Mouse (Mus musculus): ENCODE results near the gene Trim58. TPM values are rescaled to one million over a fixed set of nuclear protein-coding genes. Genes with fewer than 3 reads are reported as not detected.

Trim58 gene
- not detected in 2 replicates for polyA plus RNA-seq (2015; fragmentation: Nextera tagmentation; extraction: Ambion mirVana)

DNA sequence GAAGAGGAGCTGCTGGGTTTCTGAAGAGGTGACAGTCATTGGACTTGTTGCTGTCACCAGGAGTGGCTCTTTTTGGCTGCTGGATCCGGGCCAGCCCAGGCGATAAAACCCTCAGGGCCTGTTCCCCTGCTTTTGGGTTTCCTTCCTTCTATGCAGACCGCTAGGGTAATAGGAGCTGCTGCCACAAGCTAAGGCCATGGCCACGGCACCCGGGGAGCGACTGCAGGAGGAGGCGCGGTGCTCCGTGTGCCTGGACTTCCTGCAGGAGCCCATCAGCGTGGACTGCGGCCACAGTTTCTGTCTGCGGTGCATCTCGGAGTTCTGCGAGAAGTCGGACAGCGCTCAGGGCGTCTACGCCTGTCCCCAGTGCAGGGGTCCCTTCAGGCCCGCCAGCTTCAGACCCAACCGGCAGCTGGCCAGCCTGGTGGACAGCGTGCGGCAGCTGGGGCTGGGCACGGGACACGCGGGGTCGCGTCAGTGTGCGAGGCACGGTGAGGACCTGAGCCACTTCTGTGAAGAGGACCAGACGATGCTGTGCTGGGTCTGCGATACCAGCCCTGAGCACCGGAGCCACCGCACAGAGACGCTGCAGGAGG is at the start of gene Trim58:
Trim58 (plus strand) TSS at position 194 of the 596 bp plus-strand sequence.
- TF ChIP-seq CTCF (IDR thresholded peaks at IDR 0.05; ENCODE audit: low read depth) = no peak
- Histone ChIP-seq H3K27me3 (replicated peaks; ENCODE audit: control insufficient read depth, insufficient read depth, low read length) (peaks cover 55% of the 10 kb centered on the region), H3K4me2 (replicated peaks; ENCODE audit: low read depth) (peak within 1 kb of the TSS; percentile 56), H3K4me3 (ENCODE audit: low read depth, low read length) (peak within 1 kb of the TSS; percentile 26), H3K27ac (ENCODE audit: low read depth, low read length) (no peak within 1 kb of the TSS), H3K9ac (ENCODE audit: low read depth, low read length) (no peak within 1 kb of the TSS), H3K9me3 (ENCODE audit: control insufficient read depth) (no peaks in the 10 kb centered on the region), H3K36me3 (ENCODE audit: control insufficient read depth, insufficient read depth) (no peaks in the 10 kb centered on the region), H3K4me1 (replicated peaks; ENCODE audit: control insufficient read depth, insufficient read depth, low read length) (0 out of 2 replicates have a peak, but pooled peaks cover 5% of the 10 kb centered on the region)
- 6% methylated on average over 34 of the region's 34 CpGs for WGBS
- ATAC-seq = 0 out of 2 replicates have a peak, but pooled peaks have one; percentile 22

DNA sequence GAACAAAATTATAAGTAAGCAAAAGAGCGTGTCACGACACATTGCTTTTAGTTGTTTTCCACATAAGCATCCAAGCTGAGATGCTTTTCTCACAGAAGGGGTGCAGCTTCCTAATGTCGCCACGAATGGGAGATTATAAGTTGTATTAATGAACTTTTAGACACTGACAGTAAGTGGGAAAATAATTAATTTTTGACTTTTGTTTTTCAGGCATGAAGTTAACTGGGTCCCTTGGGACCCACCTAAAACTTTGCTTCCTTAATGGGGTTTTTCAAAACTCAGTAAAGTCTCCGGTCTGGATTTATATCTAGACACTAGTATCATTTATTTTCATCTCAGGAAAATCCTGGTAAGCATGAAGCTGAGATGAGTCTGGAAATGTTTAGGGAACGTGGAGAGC is 45.5 kb upstream of the Trim58 start, which contains the start of gene Olfr324:
Olfr324 (plus strand) TSS at position 301 of the 400 bp plus-strand sequence.
- no peaks in the 10 kb centered on the region for H3K4me1 ChIP-seq (replicated peaks; ENCODE audit: control insufficient read depth, insufficient read depth, low read length)
- TF ChIP-seq CTCF (IDR thresholded peaks at IDR 0.05; ENCODE audit: low read depth) = no peak
- no peaks in the 10 kb centered on the region for H3K9me3 ChIP-seq (ENCODE audit: control insufficient read depth)
- H3K9ac ChIP-seq (ENCODE audit: low read depth, low read length) = no peak within 1 kb of the TSS
- H3K36me3 ChIP-seq (ENCODE audit: control insufficient read depth, insufficient read depth) = no peaks in the 10 kb centered on the region
- 82% methylated on average over 6 of the region's 6 CpGs for WGBS
- H3K4me3 ChIP-seq (ENCODE audit: low read depth, low read length) = no peak within 1 kb of the TSS
- H3K4me2 ChIP-seq (replicated peaks; ENCODE audit: low read depth) = no peak within 1 kb of the TSS
- H3K27ac ChIP-seq (ENCODE audit: low read depth, low read length) = no peak within 1 kb of the TSS
- peaks cover 41% of the 10 kb centered on the region for H3K27me3 ChIP-seq (replicated peaks; ENCODE audit: control insufficient read depth, insufficient read depth, low read length)
- no peak for ATAC-seq

DNA sequence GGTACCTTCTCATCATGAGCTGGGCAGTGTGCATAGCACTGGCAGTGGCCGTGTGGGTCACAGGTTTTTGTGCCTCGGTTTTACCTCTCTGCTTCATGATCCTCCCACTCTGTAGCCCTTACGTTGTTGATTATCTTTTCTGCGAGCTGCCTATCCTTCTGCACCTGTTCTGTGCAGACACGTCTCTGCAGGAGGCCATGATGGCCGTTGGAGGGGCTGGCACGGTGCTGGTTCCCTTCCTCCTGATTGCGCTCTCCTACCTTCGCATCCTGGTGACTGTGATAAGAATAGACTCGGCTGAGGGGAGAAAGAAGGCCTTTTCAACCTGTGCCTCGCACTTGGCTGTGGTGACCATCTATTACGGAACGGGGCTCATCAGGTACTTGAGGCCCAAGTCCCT is 42.4 kb upstream of the Trim58 start:
- no peak overlapping the region for H3K9ac ChIP-seq (ENCODE audit: low read depth, low read length)
- no peak overlapping the region for H3K4me2 ChIP-seq (replicated peaks; ENCODE audit: low read depth)
- 83% methylated on average over 13 of the region's 13 CpGs for WGBS
- H3K27ac ChIP-seq (ENCODE audit: low read depth, low read length) = no peak overlapping the region
- no peaks in the 10 kb centered on the region for H3K9me3 ChIP-seq (ENCODE audit: control insufficient read depth)
- no peaks in the 10 kb centered on the region for H3K4me1 ChIP-seq (replicated peaks; ENCODE audit: control insufficient read depth, insufficient read depth, low read length)
- no peak for TF ChIP-seq CTCF (IDR thresholded peaks at IDR 0.05; ENCODE audit: low read depth)
- peaks cover 60% of the 10 kb centered on the region for H3K27me3 ChIP-seq (replicated peaks; ENCODE audit: control insufficient read depth, insufficient read depth, low read length)
- no peaks in the 10 kb centered on the region for H3K36me3 ChIP-seq (ENCODE audit: control insufficient read depth, insufficient read depth)
- ATAC-seq = no peak
- no peak overlapping the region for H3K4me3 ChIP-seq (ENCODE audit: low read depth, low read length)

DNA sequence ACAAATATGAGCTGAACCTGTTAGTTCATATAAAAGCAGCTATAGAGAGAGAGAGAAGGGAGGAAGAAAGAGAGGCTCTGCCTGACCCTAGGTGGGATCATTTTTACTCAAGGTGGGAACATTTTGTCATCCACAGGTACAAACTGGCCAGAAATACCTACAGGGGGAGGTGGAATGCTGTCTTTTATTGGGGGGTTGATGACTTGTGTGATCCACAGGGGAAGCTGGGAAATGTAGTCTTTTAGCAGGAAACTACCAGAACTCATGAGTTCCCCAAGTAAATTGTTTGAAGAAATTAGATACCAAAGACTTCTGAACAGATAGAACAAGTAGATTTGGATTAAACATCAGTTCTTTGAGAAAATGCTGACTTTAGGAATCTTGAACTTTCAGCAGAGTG is 38.2 kb upstream of the Trim58 start:
- Histone ChIP-seq H3K27ac (ENCODE audit: low read depth, low read length) (no peak overlapping the region), H3K9me3 (ENCODE audit: control insufficient read depth) (no peaks in the 10 kb centered on the region), H3K27me3 (replicated peaks; ENCODE audit: control insufficient read depth, insufficient read depth, low read length) (peaks cover 68% of the 10 kb centered on the region), H3K4me2 (replicated peaks; ENCODE audit: low read depth) (no peak overlapping the region), H3K36me3 (ENCODE audit: control insufficient read depth, insufficient read depth) (no peaks in the 10 kb centered on the region), H3K4me1 (replicated peaks; ENCODE audit: control insufficient read depth, insufficient read depth, low read length) (no peaks in the 10 kb centered on the region), H3K4me3 (ENCODE audit: low read depth, low read length) (no peak overlapping the region), H3K9ac (ENCODE audit: low read depth, low read length) (no peak overlapping the region)
- TF ChIP-seq CTCF (IDR thresholded peaks at IDR 0.05; ENCODE audit: low read depth) = no peak
- ATAC-seq = no peak

DNA sequence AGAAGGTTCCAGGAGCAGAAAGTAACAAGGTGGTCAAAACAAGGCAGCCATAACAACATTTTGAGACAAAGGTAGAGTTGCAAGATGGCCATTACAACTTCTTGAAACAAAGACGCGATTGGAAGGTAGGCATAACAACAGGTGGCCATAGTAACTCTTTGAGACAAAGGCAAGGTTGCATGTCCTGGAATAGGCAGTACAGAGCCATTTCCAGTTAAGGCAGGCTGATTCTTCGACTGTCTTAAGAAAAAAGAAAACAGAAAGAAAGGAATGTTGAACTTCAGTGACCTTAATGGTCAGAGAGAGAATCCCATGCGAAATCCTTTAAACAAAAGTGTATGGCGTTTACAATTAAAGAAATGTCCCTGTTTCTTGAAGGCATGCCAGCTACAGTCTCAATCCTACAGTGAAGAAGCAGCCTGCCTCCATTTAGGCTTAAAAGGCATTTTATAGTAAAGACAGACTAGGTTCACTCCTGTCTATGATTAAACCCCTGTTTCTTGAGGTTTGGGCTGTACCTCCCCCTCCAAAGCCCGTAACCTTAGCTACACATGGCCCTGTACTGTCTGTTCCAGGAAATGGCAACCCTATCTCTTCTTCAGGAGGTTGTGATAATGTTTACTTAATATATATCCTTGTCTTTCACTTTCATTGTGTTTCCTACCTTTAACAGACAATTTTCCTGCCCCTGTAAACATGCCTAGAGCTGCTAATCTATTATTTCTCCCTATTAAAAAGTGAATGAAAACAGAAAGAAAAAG is 37.3 kb upstream of the Trim58 start:
- H3K4me2 ChIP-seq (replicated peaks; ENCODE audit: low read depth) = no peak overlapping the region
- no peak overlapping the region for H3K4me3 ChIP-seq (ENCODE audit: low read depth, low read length)
- no peaks in the 10 kb centered on the region for H3K9me3 ChIP-seq (ENCODE audit: control insufficient read depth)
- H3K36me3 ChIP-seq (ENCODE audit: control insufficient read depth, insufficient read depth) = no peaks in the 10 kb centered on the region
- WGBS = 76% methylated on average over 6 of the region's 6 CpGs
- no peaks in the 10 kb centered on the region for H3K4me1 ChIP-seq (replicated peaks; ENCODE audit: control insufficient read depth, insufficient read depth, low read length)
- peaks cover 59% of the 10 kb centered on the region for H3K27me3 ChIP-seq (replicated peaks; ENCODE audit: control insufficient read depth, insufficient read depth, low read length)
- no peak for TF ChIP-seq CTCF (IDR thresholded peaks at IDR 0.05; ENCODE audit: low read depth)
- H3K9ac ChIP-seq (ENCODE audit: low read depth, low read length) = no peak overlapping the region
- no peak for ATAC-seq
- H3K27ac ChIP-seq (ENCODE audit: low read depth, low read length) = no peak overlapping the region

DNA sequence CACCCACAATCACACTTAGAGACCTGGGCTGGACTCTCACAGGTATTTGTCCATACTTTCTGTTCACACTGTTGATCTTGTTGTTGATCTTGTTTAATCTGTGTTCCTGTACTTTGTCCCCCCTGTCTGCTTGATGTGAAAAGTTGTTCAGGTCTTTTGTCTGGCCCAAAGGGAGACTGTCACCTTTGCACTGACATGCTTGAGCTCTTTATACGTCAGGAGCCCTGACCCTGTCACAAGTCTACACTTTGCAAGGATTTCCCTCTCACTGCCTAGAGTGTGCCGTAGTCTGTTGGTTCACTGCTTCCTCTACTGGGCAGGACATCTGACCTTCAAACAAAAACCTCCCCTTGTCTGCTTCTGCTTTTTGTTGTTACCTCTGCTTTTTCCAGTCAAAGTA is 35.6 kb upstream of the Trim58 start:
- Histone ChIP-seq H3K9ac (ENCODE audit: low read depth, low read length) (no peak overlapping the region), H3K4me1 (replicated peaks; ENCODE audit: control insufficient read depth, insufficient read depth, low read length) (no peaks in the 10 kb centered on the region), H3K4me3 (ENCODE audit: low read depth, low read length) (no peak overlapping the region), H3K36me3 (ENCODE audit: control insufficient read depth, insufficient read depth) (no peaks in the 10 kb centered on the region), H3K27ac (ENCODE audit: low read depth, low read length) (no peak overlapping the region), H3K27me3 (replicated peaks; ENCODE audit: control insufficient read depth, insufficient read depth, low read length) (peaks cover 66% of the 10 kb centered on the region), H3K9me3 (ENCODE audit: control insufficient read depth) (no peaks in the 10 kb centered on the region), H3K4me2 (replicated peaks; ENCODE audit: low read depth) (no peak overlapping the region)
- ATAC-seq = no peak
- 50% methylated on average over 2 of the region's 2 CpGs for WGBS
- no peak for TF ChIP-seq CTCF (IDR thresholded peaks at IDR 0.05; ENCODE audit: low read depth)
